Mouse (Mus musculus): ENCODE results near the gene Dgkq. TPM values are rescaled to one million over a fixed set of nuclear protein-coding genes. Genes with fewer than 3 reads are reported as not detected.
A peak's percentile ranks its signal among the peaks of the same experiment; 100 is the strongest.

Gene Dgkq
- total and polyA plus RNA-seq, 3 experiments, result 11.3 TPM; not detected in 1

- no peak overlapping the region for H3K9ac ChIP-seq (ENCODE audit: control insufficient read depth, low read depth, low read length, poor library complexity, severe bottlenecking)
- TF ChIP-seq USF1 (IDR thresholded peaks at IDR 0.05; ENCODE audit: low read depth, low read length), result 0 out of 2 replicates have a peak, but pooled peaks have one; percentile 31
- TF ChIP-seq CTCF (IDR thresholded peaks at IDR 0.05 in 2 of 3, conservative IDR thresholded peaks at IDR 0.05 in 1 of 3; ENCODE audit: control insufficient read depth in 1 of 3, insufficient read depth in 1 of 3, low read depth in 2 of 3, low read length in 3 of 3, poor library complexity in 1 of 3, severe bottlenecking in 1 of 3), result no peak
- TF ChIP-seq GATA1 (IDR thresholded peaks at IDR 0.05; ENCODE audit: low read depth, low read length), result no peak
- TF ChIP-seq KAT2A (conservative IDR thresholded peaks at IDR 0.05; ENCODE audit: low read depth, low read length), result no peak
- peak in 1 of 2 experiments; percentile 12; a peak in 1 of 4 replicates for TF ChIP-seq EP300 (IDR thresholded peaks at IDR 0.05; ENCODE audit: low read depth in 1 of 2, low read length in 2 of 2)
- no peak for TF ChIP-seq CHD1 (IDR thresholded peaks at IDR 0.05; ENCODE audit: low read depth, low read length)
- no peak for TF ChIP-seq MAX (IDR thresholded peaks at IDR 0.05; ENCODE audit: low read length)
- no peak for TF ChIP-seq JUND (IDR thresholded peaks at IDR 0.05; ENCODE audit: low read depth, low read length)
- TF ChIP-seq MYB (IDR thresholded peaks at IDR 0.05; ENCODE audit: low read depth, low read length), result no peak
- no peak for TF ChIP-seq GABPA (IDR thresholded peaks at IDR 0.05; ENCODE audit: low read depth, low read length)
- TF ChIP-seq MXI1 (IDR thresholded peaks at IDR 0.05; ENCODE audit: low read depth, low read length), result no peak
- TF ChIP-seq MYC (IDR thresholded peaks at IDR 0.05; ENCODE audit: low read depth, low read length), result no peak
- TF ChIP-seq TCF12 (IDR thresholded peaks at IDR 0.05; ENCODE audit: low read depth, low read length), result no peak
- H3K27ac ChIP-seq (ENCODE audit: control insufficient read depth, low read depth, low read length), result no peak overlapping the region
- peaks cover 7 to 10% of the 10 kb centered on the region in 2 experiments for H3K4me1 ChIP-seq (ENCODE audit: control insufficient read depth in 1 of 2, insufficient read depth in 2 of 2, low read length in 2 of 2)
- peaks cover 15% of the 10 kb centered on the region for H3K79me2 ChIP-seq (ENCODE audit: control insufficient read depth, insufficient read depth, low read length, poor library complexity)
- no peaks in the 10 kb centered on the region for H3K9me3 ChIP-seq (replicated peaks; ENCODE audit: insufficient read depth, low read length)
- no peaks in the 10 kb centered on the region for H3K27me3 ChIP-seq (ENCODE audit: control insufficient read depth in 1 of 2, insufficient read depth in 2 of 2, low read length in 2 of 2)
- no peak for DNase-seq (ENCODE audit: low read depth, low spot score)
- peaks cover 17 to 37% of the 10 kb centered on the region in 2 experiments for H3K36me3 ChIP-seq (ENCODE audit: control insufficient read depth in 1 of 2, insufficient read depth in 2 of 2, low read length in 2 of 2)
- H3K4me3 ChIP-seq (ENCODE audit: control insufficient read depth in 1 of 2, insufficient read depth in 1 of 2, low read depth in 2 of 2, low read length in 2 of 2), result no peak overlapping the region
Observed at GRCm38 (mm10) chr5:108621870-108622269, 47.6 kb downstream of the Dgkq start.

GRCm38 (mm10) chr5:108610426-108610825 is 59.0 kb downstream of the Dgkq start:
- no peak overlapping the region for H3K9ac ChIP-seq (ENCODE audit: control insufficient read depth, low read depth, low read length, poor library complexity, severe bottlenecking)
- no peak overlapping the region for H3K4me3 ChIP-seq (ENCODE audit: control insufficient read depth in 1 of 2, insufficient read depth in 1 of 2, low read depth in 2 of 2, low read length in 2 of 2)
- DNase-seq (ENCODE audit: low read depth, low spot score), result no peak
- no peak for TF ChIP-seq GABPA (IDR thresholded peaks at IDR 0.05; ENCODE audit: low read depth, low read length)
- TF ChIP-seq SMC3 (IDR thresholded peaks at IDR 0.05; ENCODE audit: low read depth, low read length), result no peak
- no peak for TF ChIP-seq POLR2AphosphoS5 (IDR thresholded peaks at IDR 0.05; ENCODE audit: borderline replicate concordance, low read depth, low read length)
- no peak for TF ChIP-seq ETS1 (IDR thresholded peaks at IDR 0.05; ENCODE audit: low read depth, low read length)
- TF ChIP-seq RAD21 (IDR thresholded peaks at IDR 0.05; ENCODE audit: low read depth, low read length), result no peak
- no peak for TF ChIP-seq POLR2A (IDR thresholded peaks at IDR 0.05; ENCODE audit: control insufficient read depth in 1 of 2, insufficient read depth in 1 of 2, low read depth in 1 of 2, low read length in 2 of 2, poor library complexity in 1 of 2)
- TF ChIP-seq UBTF (IDR thresholded peaks at IDR 0.05; ENCODE audit: borderline replicate concordance, insufficient read depth, low read depth, low read length), result no peak
- TF ChIP-seq MEF2A (IDR thresholded peaks at IDR 0.05; ENCODE audit: extremely low read depth, insufficient replicate concordance, low read depth, low read length, poor library complexity, severe bottlenecking), result no peak
- no peak for TF ChIP-seq MAFK (IDR thresholded peaks at IDR 0.05; ENCODE audit: borderline replicate concordance, low read depth, low read length)
- no peak for TF ChIP-seq ZNF384 (IDR thresholded peaks at IDR 0.05; ENCODE audit: low read depth, low read length)
- no peak for TF ChIP-seq ELF1 (IDR thresholded peaks at IDR 0.05; ENCODE audit: low read depth, low read length)
- TF ChIP-seq CTCF (IDR thresholded peaks at IDR 0.05 in 2 of 3, conservative IDR thresholded peaks at IDR 0.05 in 1 of 3; ENCODE audit: control insufficient read depth in 1 of 3, insufficient read depth in 1 of 3, low read depth in 2 of 3, low read length in 3 of 3, poor library complexity in 1 of 3, severe bottlenecking in 1 of 3), result no peak
- TF ChIP-seq TBP (IDR thresholded peaks at IDR 0.05; ENCODE audit: low read depth, low read length), result no peak
- TF ChIP-seq MYB (IDR thresholded peaks at IDR 0.05; ENCODE audit: low read depth, low read length), result no peak
- H3K4me1 ChIP-seq (ENCODE audit: control insufficient read depth in 1 of 2, insufficient read depth in 2 of 2, low read length in 2 of 2), result no peaks in the 10 kb centered on the region
- no peak overlapping the region for H3K27ac ChIP-seq (ENCODE audit: control insufficient read depth, low read depth, low read length)
- H3K27me3 ChIP-seq (ENCODE audit: control insufficient read depth in 1 of 2, insufficient read depth in 2 of 2, low read length in 2 of 2), result no peaks in the 10 kb centered on the region
- no peaks in the 10 kb centered on the region for H3K79me2 ChIP-seq (ENCODE audit: control insufficient read depth, insufficient read depth, low read length, poor library complexity)
- H3K36me3 ChIP-seq (ENCODE audit: control insufficient read depth in 1 of 2, insufficient read depth in 2 of 2, low read length in 2 of 2), result peaks cover 0 to 68% of the 10 kb centered on the region in 2 experiments; a peak in 2 of 4 replicates
- no peaks in the 10 kb centered on the region for H3K9me3 ChIP-seq (replicated peaks; ENCODE audit: insufficient read depth, low read length)

Measured in MEL (cell line).